Mouse (Mus musculus): ENCODE measurements at regions not wholly inside any gene's neighbourhood (a gene's known extent, or its start where the extent isn't known, plus 50 kb on each side); places are given as distances from the start of the nearest gene placed in this dataset.

GRCm38 (mm10) chr10:21672171-21672570 lies 79.2 kb downstream of the 1700020N01Rik start:
- no peak for DNase-seq

DNA sequence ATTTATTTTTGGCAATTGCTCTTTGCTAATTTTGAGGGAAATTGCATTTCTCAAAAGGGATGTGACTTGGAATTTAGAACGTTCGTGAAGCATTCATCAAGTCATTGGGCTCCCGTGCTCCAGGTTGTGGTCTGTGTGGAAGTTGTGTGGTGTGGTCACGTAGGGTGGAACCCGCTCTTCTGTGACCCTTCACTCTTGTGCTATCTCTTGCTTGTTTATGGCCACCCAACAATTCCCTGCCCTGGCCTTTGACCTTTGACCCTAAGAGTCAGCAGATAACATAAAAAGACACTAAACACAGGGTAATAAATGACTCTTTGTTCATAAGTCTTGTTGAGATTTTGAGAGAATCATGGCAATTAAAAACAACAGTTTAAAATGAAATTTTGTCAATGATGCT lies 79.7 kb downstream of the 1700020N01Rik start:
- DNase-seq: no peak

DNA sequence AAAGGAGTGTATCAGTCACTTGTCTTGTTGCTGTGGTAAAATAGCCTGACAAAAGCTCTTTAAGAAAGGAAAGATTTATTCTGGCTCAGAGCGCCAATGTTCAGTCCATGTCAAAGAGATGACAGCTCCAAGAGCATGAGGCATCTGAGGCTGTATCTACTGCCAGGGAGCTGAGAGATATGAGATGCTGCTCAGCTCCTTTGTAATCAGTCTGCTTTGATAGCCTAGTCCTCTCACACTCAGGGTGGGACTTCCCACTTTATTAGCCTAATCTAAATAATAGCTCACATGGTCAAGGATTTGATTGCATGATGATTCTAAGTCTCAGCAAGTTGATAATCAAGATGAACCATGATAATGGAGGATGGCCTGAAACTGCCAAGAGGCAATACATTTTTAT lies 80.9 kb downstream of the 1700020N01Rik start:
- DNase-seq: no peak

DNA sequence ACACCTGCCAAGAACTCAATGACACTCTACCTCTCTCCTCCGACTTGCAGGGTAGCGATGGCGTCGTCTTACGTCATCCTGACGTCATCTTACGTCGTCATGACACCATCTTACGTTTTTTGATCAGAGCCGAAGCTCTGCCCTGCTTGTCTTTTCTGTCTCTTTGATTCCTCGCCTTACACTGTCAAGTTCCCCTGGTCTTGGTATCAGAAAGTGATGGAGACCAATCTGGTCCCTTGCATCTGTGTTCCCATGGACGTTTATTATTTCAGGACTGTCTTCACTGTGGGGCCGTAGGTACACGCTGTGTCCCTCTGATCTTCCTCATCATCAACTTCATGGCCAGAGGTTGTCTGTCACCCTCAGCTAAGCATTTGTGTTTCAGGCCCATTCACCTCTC lies 82.8 kb downstream of the 1700020N01Rik start:
- no peak for DNase-seq

- DNase-seq: no peak
These were observed 85.0 kb downstream of the 1700020N01Rik start for GRCm38 (mm10) chr10:21677911-21678310.

DNA sequence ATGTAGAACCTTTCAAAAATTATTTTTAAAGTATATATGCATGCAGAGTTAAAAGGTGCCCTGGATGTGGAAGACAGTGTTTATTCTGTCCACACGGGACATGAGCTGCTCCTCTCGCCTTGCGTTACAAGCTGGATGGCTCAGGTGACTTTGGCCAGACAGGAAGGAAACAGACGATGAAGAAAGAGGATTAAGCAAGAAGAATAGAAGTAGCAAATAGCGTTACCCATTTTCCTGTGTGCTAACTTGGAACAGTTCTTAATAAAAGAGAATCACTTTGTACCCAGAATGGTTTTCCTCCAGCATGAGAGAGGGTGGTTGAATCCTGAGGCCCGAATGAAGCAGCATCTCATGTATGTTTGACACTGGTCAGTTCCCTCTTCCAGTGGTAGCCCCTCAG lies 85.4 kb downstream of the 1700020N01Rik start:
- no peak for DNase-seq

DNA sequence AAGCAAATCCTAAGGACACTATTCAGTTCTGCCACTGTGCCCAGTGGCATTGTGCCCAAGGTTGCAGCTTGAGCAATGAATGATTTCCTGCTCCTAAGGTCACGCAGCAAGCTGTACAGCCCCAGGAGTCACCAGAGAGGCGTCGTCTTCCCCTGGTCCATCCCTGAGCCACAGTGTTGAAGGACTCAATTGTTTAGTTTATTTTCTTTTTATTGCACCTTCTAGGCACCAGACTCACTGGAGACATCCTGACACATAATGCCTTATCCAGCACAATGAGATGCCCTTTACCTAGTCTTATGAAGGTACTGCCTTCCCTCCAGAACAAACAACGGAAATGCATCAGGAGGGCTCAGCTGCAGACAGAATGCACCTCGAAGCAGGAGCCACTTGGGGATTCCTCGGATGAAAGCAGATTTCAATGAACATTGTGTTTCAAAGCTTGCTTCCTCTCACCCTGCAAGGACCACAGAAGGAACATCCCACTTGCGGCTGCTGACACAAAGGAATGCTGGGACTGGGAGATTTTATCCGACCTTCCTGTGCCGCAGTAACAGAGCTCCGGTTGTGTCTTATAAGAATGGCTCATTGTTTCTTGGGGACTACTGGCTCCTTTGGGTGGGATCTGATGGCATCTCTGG lies 86.0 kb downstream of the 1700020N01Rik start:
- DNase-seq: no peak

DNA sequence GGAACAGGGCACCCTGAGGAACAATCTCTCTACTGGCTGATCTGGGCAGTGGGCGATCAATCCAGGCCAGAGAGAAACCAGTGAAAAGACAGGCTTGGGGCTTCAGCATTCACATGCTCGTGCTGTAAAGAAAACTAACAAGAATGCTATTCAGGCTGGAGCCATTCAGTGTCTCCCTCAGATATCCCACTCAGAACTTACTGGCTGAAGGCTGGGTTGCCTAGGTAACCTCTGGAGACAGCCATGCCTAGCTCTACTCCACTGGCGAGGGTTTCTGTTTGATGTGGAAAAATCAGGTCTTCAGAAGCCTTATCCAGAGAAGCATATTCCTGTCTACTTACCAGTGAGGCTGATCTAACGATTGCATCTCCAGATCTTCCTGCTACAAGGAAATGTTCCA lies 87.8 kb downstream of the 1700020N01Rik start:
- DNase-seq: no peak

DNA sequence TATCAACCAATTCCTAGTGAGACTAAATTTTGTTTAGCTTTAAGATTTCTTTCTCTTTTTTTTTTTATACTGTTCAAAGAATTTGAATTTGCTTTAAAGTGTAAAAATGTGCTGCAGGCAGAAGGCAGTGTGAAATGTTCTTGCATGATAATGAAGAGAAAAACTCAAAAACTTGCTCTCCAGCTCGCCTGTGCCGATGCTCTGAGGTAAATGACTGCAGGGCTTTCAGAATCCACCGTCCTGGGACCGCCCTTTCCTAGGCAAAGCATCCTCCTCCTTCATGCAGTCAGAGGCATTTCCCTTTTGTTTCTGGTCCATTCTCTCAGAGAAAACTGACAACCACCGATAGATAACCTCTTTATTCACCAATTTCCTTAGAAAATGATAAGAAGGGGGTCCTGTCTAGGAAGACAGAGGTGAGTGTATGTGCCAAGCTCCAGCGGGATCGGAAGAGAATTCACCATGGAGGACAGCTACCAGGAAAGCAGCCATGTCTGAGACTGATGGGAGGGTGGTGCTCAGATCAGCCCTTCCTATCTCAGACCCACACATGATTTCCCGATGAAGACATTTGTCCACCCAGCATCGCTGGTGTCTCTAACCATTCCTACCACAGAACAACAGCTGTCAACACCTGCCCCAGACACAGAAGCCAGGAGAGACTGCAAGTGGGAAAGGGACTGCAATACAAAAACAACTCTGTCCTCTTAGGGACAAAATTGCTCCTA lies 91.5 kb downstream of the 1700020N01Rik start:
- DNase-seq: no peak

GRCm38 (mm10) chr10:21685122-21685798 lies 92.3 kb downstream of the 1700020N01Rik start:
- DNase-seq: peak; percentile 36 to 47

DNA sequence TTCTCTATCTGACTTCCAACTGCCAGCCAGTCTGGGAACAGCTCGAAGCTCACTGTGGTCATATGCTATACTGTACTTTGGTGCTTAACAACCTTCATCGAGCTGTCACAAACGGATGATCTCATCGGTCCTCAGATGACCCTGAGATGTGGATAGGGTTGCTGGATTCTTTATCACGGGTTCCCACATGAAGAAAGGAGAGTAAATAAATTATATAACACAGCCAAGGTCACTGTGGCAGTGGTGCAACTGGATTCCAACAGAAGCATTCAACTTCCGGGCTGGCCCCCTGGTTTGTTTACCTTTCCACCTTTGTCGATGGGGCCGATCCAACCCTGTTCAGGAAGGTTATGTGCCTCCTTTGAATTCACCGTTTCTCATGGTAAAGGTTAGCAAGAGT lies 93.1 kb downstream of the 1700020N01Rik start:
- DNase-seq: peak in 1 of 2 experiments; percentile 10

- DNase-seq: no peak
These were observed 94.5 kb downstream of the 1700020N01Rik start for GRCm38 (mm10) chr10:21687484-21687883.

DNA sequence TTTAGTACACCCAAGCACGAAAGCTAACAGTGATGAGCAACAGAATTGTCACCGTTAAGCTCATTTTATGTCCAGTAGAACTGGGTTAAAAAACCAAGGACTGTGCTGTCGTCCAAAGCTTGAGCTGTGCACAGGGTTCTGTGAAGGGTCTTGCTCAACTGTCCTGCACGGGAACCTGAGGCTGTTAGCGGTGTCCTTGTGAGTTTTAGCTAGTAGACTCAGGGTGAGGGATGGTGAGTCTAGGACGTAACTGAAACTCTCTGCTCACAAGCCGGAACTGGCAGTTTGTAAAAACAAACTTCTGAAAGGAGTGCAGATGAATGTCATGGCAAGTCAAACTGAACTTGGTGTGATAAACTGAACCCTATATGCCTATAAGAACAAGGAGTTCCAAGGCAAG lies 95.6 kb downstream of the 1700020N01Rik start:
- DNase-seq: no peak

GRCm38 (mm10) chr10:21689847-21690269 lies 96.9 kb downstream of the 1700020N01Rik start:
- DNase-seq: peak in 1 of 2 experiments; percentile 12

DNA sequence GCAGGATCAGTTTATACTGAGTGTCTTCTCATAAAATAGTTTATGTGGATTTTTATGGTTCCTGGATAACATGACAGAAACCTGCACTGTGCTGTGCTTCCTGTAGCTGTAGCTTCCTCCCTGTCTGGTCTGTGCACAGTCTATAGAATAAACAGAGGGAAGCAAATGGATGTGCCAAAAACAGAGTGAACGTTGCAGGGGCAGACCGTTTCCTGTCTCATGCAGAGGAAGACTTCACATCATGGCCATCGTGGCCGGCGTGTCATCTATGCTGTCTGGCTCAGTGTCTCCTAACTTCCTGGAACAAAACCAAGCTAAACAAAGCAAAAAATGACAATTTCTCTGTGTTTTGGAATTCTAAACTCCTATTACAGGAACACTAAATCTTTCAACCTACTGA lies 102.2 kb downstream of the 1700020N01Rik start:
- no peak for DNase-seq

DNA sequence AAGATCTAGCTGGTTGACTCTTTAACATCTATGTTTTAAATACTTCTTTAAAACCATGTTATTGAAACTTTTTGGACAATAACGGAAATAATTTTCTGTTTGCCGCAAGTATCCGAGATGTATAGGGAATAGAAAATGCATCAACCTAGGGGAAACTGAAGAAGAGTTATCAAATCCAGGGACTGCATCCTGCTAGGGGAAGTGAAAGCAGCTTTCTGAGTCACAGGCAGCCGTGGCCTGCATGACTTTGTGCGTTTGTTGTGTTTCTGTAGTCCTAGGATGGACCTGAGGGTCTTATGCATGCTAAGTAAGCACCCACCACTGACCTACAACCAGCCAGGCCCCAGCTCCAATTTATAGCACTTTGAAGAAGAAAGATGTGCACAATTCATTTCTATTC lies 103.7 kb downstream of the 1700020N01Rik start:
- DNase-seq: no peak

DNA sequence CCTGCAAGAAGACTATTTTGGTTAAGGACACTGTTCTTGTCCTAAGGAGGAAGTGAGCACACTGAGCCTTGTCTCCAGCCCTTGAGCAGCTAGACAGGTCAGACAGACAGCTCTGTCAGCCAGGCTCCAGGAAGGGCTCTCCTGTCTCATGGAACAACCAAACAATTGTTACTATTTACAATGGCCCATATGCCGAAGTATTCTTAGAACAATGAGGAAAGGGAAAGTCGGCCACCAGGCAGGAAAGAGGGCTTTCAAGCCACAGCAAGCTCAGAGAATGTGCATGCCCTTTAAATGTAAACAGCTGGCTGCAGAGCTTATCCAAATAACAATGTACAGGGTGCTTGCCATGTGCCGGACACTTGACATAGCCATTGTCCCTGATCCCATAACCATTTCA lies 108.6 kb downstream of the 1700020N01Rik start:
- DNase-seq: no peak

GRCm38 (mm10) chr10:21702134-21702533 lies 109.2 kb downstream of the 1700020N01Rik start:
- no peak for DNase-seq

DNA sequence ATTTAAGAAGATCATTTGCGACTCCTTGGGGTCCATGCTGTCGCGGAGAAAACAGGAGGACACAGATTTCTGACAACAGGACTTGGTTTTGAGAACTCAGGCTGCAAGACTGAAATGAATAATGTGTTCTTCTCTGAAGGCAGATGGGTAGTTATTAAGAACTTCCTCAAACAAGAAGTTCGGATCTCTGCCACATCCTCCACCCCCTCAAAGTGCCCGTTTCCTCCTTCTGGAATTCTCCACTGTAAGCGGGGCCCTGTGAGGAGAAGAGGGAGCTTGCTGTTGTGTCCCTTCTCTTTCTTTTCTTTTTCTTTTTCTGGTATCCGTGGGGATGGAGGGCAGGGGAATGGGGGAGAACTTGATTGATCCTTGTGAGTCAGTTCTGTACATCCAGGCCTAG lies 118.9 kb downstream of the 1700020N01Rik start:
- no peak for DNase-seq

DNA sequence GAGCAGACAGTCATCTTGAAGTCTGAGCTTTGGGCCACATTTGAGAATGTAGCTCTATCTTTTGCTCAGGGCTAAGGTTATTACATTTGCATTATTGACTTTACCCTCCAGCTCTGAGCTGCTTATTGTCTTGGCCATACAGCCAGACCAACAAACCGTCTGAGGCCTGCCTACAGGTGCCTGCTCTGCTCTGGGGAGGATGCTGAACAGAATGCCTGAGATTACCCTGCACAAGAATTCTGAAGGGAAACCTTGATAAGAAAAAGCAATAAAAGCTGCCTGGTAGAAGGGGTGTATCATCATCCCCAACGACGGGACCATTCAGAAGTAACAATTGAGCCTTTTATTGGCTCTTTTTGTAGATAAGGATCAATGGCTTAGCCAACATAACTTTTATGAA lies 119.9 kb downstream of the 1700020N01Rik start:
- DNase-seq: no peak

- no peak for DNase-seq
These were observed 122.5 kb downstream of the 1700020N01Rik start for GRCm38 (mm10) chr10:21715436-21715835.

DNA sequence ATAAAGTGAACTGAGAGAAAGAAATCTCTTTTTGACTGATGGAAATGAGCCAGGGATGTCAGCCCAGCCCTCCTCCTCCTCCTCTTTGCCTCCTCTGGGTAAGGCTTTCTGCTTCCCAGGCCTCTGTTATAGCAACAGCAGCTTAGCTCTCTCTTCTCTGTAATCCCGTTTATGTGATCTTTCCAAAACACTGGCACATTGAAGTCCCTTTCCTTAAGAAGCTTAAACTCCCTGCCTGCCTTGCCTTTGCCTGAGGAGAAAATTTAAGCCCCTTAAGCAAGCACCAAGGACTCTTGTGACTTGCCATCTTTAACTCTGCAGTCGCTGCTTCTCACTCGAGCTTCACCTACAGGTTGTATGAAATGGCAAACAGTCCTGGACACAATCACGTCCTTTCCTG lies 125.2 kb downstream of the 1700020N01Rik start:
- no peak for DNase-seq

DNA sequence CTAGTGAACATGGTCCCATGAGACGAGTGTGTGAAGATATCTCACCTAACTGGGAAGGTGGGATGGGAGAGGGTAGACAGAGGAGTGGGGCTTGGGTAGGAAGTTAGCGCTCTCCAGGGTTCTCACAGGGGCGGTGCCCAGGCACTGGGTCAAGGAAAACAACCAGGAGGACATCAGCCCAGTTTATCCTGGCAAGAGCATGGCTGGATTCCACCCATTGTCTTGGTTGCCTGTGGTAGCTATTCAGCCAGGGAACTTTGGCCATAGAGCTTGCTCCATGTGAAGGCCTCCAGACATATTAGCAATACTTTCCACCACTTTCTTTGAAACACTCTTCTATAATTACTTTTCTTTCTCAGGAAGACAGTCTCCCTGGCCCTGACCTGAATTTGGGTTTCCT lies 131.4 kb downstream of the 1700020N01Rik start:
- DNase-seq: no peak

GRCm38 (mm10) chr10:21724999-21725398 lies 132.1 kb downstream of the 1700020N01Rik start:
- no peak for DNase-seq
